In the genomic region with DNA sequence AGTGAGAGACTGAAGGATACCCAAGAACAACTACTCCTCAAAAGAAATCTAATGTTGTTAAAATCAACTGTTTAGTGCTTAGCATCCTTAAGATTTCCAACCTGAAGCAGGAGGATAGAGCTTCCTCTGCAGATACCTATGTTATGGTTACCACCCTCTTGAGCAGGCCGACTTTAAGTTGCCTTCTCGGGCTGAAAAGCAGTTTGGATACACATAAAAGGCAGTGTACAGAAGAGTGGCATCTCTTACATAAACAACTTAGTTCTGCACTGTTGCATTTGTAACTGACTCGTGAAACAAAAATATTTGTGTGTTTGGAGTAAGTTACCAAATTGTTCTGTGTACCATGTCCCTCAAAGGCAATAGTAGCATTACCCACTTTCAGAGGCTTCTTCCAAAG, we compare ENCODE assay signal across 11 mouse cellular contexts.
"Had no signal": no experiment of that assay in that cellular context is flagged by ENCODE, and none has a peak within 500 bp of the region (broad histone marks: within the 10 kb centered on the region; RNA-seq: fewer than 3 reads in every experiment).

No protein-coding gene starts in this region.

- H3K36me3 ChIP-seq: intestine, embryonic 15.5 days; liver, embryonic 13.5 days had no signal

- H3K27ac ChIP-seq: intestine, embryonic 15.5 days; limb, embryonic 12.5 days; liver, embryonic 13.5 days; midbrain, embryonic 13.5 days had no signal

- ATAC-seq: intestine, embryonic 15.5 days; liver, postnatal 0 days; midbrain, embryonic 13.5 days had no signal

- H3K9me3 ChIP-seq: liver, embryonic 13.5 days had no signal

- H3K9ac ChIP-seq: intestine, embryonic 15.5 days; limb, embryonic 12.5 days; liver, embryonic 13.5 days; liver, postnatal 0 days; midbrain, embryonic 13.5 days had no signal

- H3K4me2 ChIP-seq: intestine, embryonic 15.5 days; limb, embryonic 12.5 days; liver, embryonic 13.5 days; midbrain, embryonic 13.5 days had no signal

- H3K4me3 ChIP-seq: intestine, embryonic 15.5 days; limb, embryonic 12.5 days; liver, embryonic 13.5 days; midbrain, embryonic 13.5 days had no signal

- DNase-seq: kidney, adult 2 months; kidney, postnatal 14 days; liver; liver, embryonic 13.5 days; liver, postnatal 0 days; right cerebral cortex, adult 18-20 months; right cerebral cortex, postnatal 25 days; thymus, postnatal 36 days had no signal

- H3K4me1 ChIP-seq: intestine, embryonic 15.5 days; limb, embryonic 12.5 days; liver, embryonic 13.5 days; midbrain, embryonic 13.5 days had no signal

- H3K27me3 ChIP-seq: intestine, embryonic 15.5 days; limb, embryonic 12.5 days; liver, embryonic 13.5 days; midbrain, embryonic 13.5 days had no signal
